Mouse (Mus musculus) adrenal gland, adult (tissue): ENCODE results near the gene Foxc2.
A peak's percentile ranks its signal among the peaks of the same experiment; 100 is the strongest.

Experiments
- DNase-seq, 2 experiments: peaks; one replicate each; pipeline ENCODE4 v3.0.0; 2022 to 2023; ENCODE audit warnings: low spot score in 1 of 2; ENCODE audit not compliant: inconsistent age in 2 of 2

The Foxc2 gene

GRCm38 (mm10) chr8:121086004-121086900 is 29.7 kb upstream of the Foxc2 start:
- no peak for DNase-seq

- DNase-seq = no peak
Measured at GRCm38 (mm10) chr8:121088281-121088680, 27.7 kb upstream of the Foxc2 start.

GRCm38 (mm10) chr8:121088871-121089630 is 26.9 kb upstream of the Foxc2 start:
- no peak for DNase-seq

GRCm38 (mm10) chr8:121089631-121090380 is 26.2 kb upstream of the Foxc2 start:
- DNase-seq = no peak

- DNase-seq = no peak
Measured at GRCm38 (mm10) chr8:121090716-121091115, 25.3 kb upstream of the Foxc2 start.

GRCm38 (mm10) chr8:121092141-121092540 is 23.8 kb upstream of the Foxc2 start:
- peak in 1 of 2 experiments; percentile 79 for DNase-seq

GRCm38 (mm10) chr8:121092627-121093026 is 23.3 kb upstream of the Foxc2 start:
- DNase-seq = peak; percentile 83 to 93

GRCm38 (mm10) chr8:121093496-121093895 is 22.5 kb upstream of the Foxc2 start:
- no peak for DNase-seq

GRCm38 (mm10) chr8:121104049-121104818 is 11.7 kb upstream of the Foxc2 start:
- peak; percentile 71 to 91 for DNase-seq

GRCm38 (mm10) chr8:121107668-121108656 is 8.0 kb upstream of the Foxc2 start, which contains the start of gene Mthfsd:
TSS of gene Mthfsd (minus strand) at chr8:121108392.
- DNase-seq = peak; percentile 99

GRCm38 (mm10) chr8:121108657-121109056 is 7.3 kb upstream of the Foxc2 start:
- no peak for DNase-seq

- DNase-seq = no peak
Measured at GRCm38 (mm10) chr8:121111145-121111907, 4.6 kb upstream of the Foxc2 start.

- peak; percentile 94 to 99 for DNase-seq
Measured at GRCm38 (mm10) chr8:121113261-121113660, 2.7 kb upstream of the Foxc2 start.

- no peak for DNase-seq
Measured at GRCm38 (mm10) chr8:121115136-121115535, 835 bp upstream of the Foxc2 start.

GRCm38 (mm10) chr8:121116591-121117185 is 717 bp downstream of the Foxc2 start:
- peak in 1 of 2 experiments; percentile 72 for DNase-seq

- DNase-seq = peak in 1 of 2 experiments; percentile 57
Measured at GRCm38 (mm10) chr8:121117186-121117651, 1.2 kb downstream of the Foxc2 start.

- DNase-seq = no peak
Measured at GRCm38 (mm10) chr8:121117906-121118305, 1.9 kb downstream of the Foxc2 start.
